Mouse (Mus musculus) heart, postnatal 0 days (tissue): Measurements from ENCODE around the gene Cabp4.

Source experiments
- CTCF ChIP-seq: IDR thresholded peaks from 2 replicates; pipeline ENCODE4 v1.5.1; 2016; ENCODE audit warnings: antibody characterized with exemption, control low read depth, low read depth
- EP300 ChIP-seq: IDR thresholded peaks from 2 replicates; pipeline ENCODE4 v1.6.1; 2016; ENCODE audit warnings: antibody characterized with exemption, low read depth

DNA sequence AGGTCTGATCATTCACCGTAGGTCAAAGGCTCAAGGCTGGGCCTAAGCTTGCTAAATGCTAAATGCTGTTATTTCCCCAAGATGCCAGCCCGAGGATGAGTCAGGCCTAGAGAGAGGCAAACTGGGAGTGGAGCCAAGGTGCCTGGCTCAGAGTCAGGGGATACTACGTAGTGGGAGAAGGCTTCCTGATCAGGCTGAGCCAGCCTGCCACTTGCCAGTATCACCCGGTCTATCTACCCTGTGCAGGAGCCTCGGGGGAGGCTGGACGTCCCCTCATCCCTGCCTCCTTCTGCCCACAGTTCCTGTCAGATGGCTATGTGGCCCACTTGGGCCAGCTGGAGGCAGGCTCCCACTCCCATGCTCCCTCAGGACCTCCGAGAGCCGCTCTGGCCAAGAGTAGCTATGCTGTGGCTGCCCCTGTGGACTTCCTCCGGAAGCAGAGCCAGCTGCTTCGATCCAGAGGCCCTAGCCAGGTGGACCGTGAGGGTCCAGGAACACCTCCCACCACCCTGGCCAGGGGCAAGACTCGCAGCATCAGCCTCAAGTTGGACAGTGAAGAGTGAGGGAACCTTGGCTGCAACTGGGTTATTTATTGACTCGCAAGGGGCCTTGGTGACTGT, 30.5 kb downstream of the Cabp4 start:
- TF ChIP-seq CTCF, result no peak
- TF ChIP-seq EP300, result no peak
